Mouse (Mus musculus): ENCODE measurements around the gene B4galt3. TPM values are rescaled to one million over a fixed set of nuclear protein-coding genes. Genes with fewer than 3 reads are reported as not detected.

B4galt3 gene
- total and polyA plus RNA-seq, 2 experiments from 2014 or later = 99.3 to 115 TPM

GRCm38 (mm10) chr1:171279012-171279705, 9.0 kb downstream of the B4galt3 start:
- Histone ChIP-seq H3K9ac (no peak overlapping the region), H3K27me3 (ENCODE audit: insufficient read depth, low read length) (no peaks in the 10 kb centered on the region), H3K4me1 (ENCODE audit: insufficient read depth) (peaks cover 10% of the 10 kb centered on the region), H3K27ac (ENCODE audit: low read depth, low read length) (no peak overlapping the region), H3K36me3 (ENCODE audit: insufficient read depth) (peaks cover 54% of the 10 kb centered on the region), H3K9me3 (ENCODE audit: low read length) (no peaks in the 10 kb centered on the region), H3K4me3 (ENCODE audit: low read depth, low read length) (no peak overlapping the region), H3K4me2 (ENCODE audit: low read depth) (no peak overlapping the region)
- TF ChIP-seq CTCF (IDR thresholded peaks at IDR 0.05; ENCODE audit: low read depth) = no peak
- ATAC-seq = no peak
- 89% methylated on average over 14 of the region's 14 CpGs for WGBS
- no peak for DNase-seq

DNA sequence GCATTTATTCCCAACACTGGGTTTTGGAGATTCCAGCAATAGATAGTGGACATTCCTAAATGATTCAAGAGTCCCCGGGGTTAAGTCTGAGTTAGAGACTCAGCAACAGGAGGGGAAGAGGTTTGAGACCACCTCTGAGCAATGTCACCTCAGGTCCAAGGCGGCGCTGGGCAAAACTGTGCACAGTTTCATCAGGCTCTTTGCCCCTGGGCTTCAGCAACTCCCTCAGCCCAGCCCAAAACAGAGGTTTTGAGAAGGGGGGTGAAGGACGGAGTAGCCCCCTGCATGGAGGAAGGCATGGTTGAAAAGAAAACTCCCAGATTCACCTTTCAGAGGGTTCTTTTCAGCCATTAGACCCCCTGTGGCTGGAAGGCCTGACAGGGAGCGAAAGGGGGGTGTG, 9.6 kb downstream of the B4galt3 start:
- TF ChIP-seq CTCF (IDR thresholded peaks at IDR 0.05; ENCODE audit: low read depth) = no peak
- H3K9me3 ChIP-seq (ENCODE audit: low read length) = no peaks in the 10 kb centered on the region
- H3K4me1 ChIP-seq (ENCODE audit: insufficient read depth) = peaks cover 10% of the 10 kb centered on the region
- peaks cover 48% of the 10 kb centered on the region for H3K36me3 ChIP-seq (ENCODE audit: insufficient read depth)
- no peaks in the 10 kb centered on the region for H3K27me3 ChIP-seq (ENCODE audit: insufficient read depth, low read length)
- WGBS = 61% methylated on average over 5 of the region's 5 CpGs
- ATAC-seq (no peak), DNase-seq (no peak)
- no peak overlapping the region for H3K4me3 ChIP-seq (ENCODE audit: low read depth, low read length)
- peak overlapping the region; percentile 56; the same call in 1 of the 2 replicates for H3K9ac ChIP-seq
- no peak overlapping the region for H3K27ac ChIP-seq (ENCODE audit: low read depth, low read length)
- peak overlapping the region; percentile 90 for H3K4me2 ChIP-seq (ENCODE audit: low read depth)

GRCm38 (mm10) chr1:171280250-171280915, 10.3 kb downstream of the B4galt3 start:
- peak overlapping the region; percentile 56 for H3K9ac ChIP-seq
- peak overlapping the region; percentile 60 for H3K4me3 ChIP-seq (ENCODE audit: low read depth, low read length)
- peaks cover 46% of the 10 kb centered on the region for H3K36me3 ChIP-seq (ENCODE audit: insufficient read depth)
- ATAC-seq = no peak
- TF ChIP-seq CTCF (IDR thresholded peaks at IDR 0.05; ENCODE audit: low read depth) = no peak
- H3K4me1 ChIP-seq (ENCODE audit: insufficient read depth) = peaks cover 10% of the 10 kb centered on the region
- H3K4me2 ChIP-seq (ENCODE audit: low read depth) = peak overlapping the region; percentile 90
- no peaks in the 10 kb centered on the region for H3K9me3 ChIP-seq (ENCODE audit: low read length)
- no peak overlapping the region for H3K27ac ChIP-seq (ENCODE audit: low read depth, low read length)
- WGBS = 2% methylated on average over 25 of the region's 25 CpGs
- no peak for DNase-seq
- no peaks in the 10 kb centered on the region for H3K27me3 ChIP-seq (ENCODE audit: insufficient read depth, low read length)

DNA sequence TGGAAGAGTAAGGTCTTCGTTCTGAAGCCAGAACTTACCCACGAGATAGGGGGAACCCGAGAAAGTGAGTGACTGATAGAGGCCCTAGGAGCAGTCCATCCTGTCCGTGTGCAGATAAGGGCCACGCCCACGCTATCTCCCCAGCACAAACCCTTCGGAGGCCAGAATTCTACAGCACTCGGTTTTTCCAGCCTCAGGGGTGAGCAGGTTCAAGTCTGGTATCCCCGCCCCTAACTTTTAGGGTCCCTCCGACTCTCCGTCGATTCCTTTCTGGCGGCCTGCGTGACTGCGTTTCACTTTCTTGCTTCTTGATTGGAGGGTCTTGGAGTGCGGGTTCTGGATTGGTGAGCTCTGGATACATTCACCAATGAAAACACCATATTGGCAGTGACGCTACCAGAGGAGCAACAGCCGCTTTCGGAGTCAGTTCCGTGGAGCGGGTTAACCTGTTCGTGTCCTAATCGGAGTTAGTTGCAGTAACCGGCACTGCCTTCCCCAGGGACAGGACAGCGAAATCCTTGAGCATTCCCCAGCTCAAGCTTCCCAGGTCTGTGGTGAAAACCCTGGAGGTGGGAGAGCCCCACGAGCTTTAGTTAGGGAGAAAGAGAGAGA, 10.9 kb downstream of the B4galt3 start, which contains the start of gene Ppox:
Gene Ppox, minus strand, starts transcription at position 271 of the 612 bp plus-strand sequence.
- H3K9ac ChIP-seq = peak within 1 kb of the TSS; percentile 56
- peak; percentile 99 for ATAC-seq
- H3K4me2 ChIP-seq (ENCODE audit: low read depth) = peak within 1 kb of the TSS; percentile 90
- no peak for TF ChIP-seq CTCF (IDR thresholded peaks at IDR 0.05; ENCODE audit: low read depth)
- no peaks in the 10 kb centered on the region for H3K9me3 ChIP-seq (ENCODE audit: low read length)
- H3K27me3 ChIP-seq (ENCODE audit: insufficient read depth, low read length) = no peaks in the 10 kb centered on the region
- H3K36me3 ChIP-seq (ENCODE audit: insufficient read depth) = peaks cover 46% of the 10 kb centered on the region
- H3K4me1 ChIP-seq (ENCODE audit: insufficient read depth) = peaks cover 10% of the 10 kb centered on the region
- under 1% methylated on average over 26 of the region's 26 CpGs for WGBS
- peak within 1 kb of the TSS; percentile 73 for H3K27ac ChIP-seq (ENCODE audit: low read depth, low read length)
- H3K4me3 ChIP-seq (ENCODE audit: low read depth, low read length) = peak within 1 kb of the TSS; percentile 60
- DNase-seq = peak; percentile 96

GRCm38 (mm10) chr1:171281528-171281923, 11.4 kb downstream of the B4galt3 start:
- H3K36me3 ChIP-seq (ENCODE audit: insufficient read depth) = peaks cover 45% of the 10 kb centered on the region
- WGBS = 1% methylated on average over 10 of the region's 10 CpGs

DNA sequence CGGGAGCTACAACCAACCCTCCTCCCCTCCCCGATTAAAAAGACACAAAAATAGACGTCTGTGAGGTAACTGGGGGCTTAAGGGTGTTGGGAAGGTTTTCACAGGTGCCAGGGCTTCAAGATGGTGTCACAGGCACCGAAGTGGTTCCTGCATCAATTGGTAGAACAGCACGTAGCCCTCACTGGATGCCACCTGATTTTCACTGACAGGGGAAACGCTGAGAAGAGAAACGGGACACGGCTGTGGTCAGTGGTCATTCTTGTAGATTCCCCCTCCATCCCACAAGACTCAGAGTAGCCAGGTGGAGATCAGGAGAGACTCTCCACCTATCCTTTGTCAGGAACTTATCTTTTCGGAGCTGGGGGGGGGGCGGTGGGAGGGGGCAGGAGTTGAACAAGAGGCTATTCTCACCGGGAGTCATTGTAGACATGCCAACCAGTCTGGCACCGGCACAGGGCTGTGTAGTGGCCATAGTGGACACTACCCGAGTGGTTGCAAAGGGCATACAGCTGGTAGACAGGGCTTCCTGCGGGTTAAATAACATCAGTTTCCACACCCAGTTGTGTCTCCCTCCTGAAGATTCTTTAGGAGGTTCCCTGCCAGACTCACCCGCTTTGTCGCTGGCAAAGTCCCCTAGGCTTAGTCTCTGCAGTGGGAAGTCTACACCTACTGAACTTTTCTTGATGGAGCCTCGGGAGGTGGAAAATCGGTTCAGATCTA, 12.1 kb downstream of the B4galt3 start:
- no peaks in the 10 kb centered on the region for H3K9me3 ChIP-seq (ENCODE audit: low read length)
- H3K27me3 ChIP-seq (ENCODE audit: insufficient read depth, low read length) = no peaks in the 10 kb centered on the region
- no peak overlapping the region for H3K4me2 ChIP-seq (ENCODE audit: low read depth)
- DNase-seq (no peak), ATAC-seq (no peak)
- no peak overlapping the region for H3K9ac ChIP-seq
- no peak for TF ChIP-seq CTCF (IDR thresholded peaks at IDR 0.05; ENCODE audit: low read depth)
- no peak overlapping the region for H3K4me3 ChIP-seq (ENCODE audit: low read depth, low read length)
- H3K36me3 ChIP-seq (ENCODE audit: insufficient read depth) = peaks cover 38% of the 10 kb centered on the region
- no peak overlapping the region for H3K27ac ChIP-seq (ENCODE audit: low read depth, low read length)
- whole genome bisulfite sequencing = 81% methylated on average over 18 of the region's 18 CpGs
- peaks cover 15% of the 10 kb centered on the region for H3K4me1 ChIP-seq (ENCODE audit: insufficient read depth)

More at GRCm38 (mm10) chr1:171281528-171281923, 11.4 kb downstream of the B4galt3 start:
- DNase-seq = peak; percentile 68
- Histone ChIP-seq H3K4me1 (ENCODE audit: insufficient read depth) (peaks cover 10% of the 10 kb centered on the region), H3K4me2 (ENCODE audit: low read depth) (peak overlapping the region; percentile 90), H3K27me3 (ENCODE audit: insufficient read depth, low read length) (no peaks in the 10 kb centered on the region), H3K9me3 (ENCODE audit: low read length) (no peaks in the 10 kb centered on the region), H3K4me3 (ENCODE audit: low read depth, low read length) (peak overlapping the region; percentile 60), H3K9ac (peak overlapping the region; percentile 42; the same call in 1 of the 2 replicates), H3K27ac (ENCODE audit: low read depth, low read length) (peak overlapping the region; percentile 73)
- peak; percentile 63 for TF ChIP-seq CTCF (IDR thresholded peaks at IDR 0.05; ENCODE audit: low read depth)
- peak; percentile 38 for ATAC-seq

All from forebrain, postnatal 0 days (tissue).